Mouse (Mus musculus): ENCODE measurements around the gene Tedc1. TPM values are rescaled to one million over a fixed set of nuclear protein-coding genes. Genes with fewer than 3 reads are reported as not detected.

Gene Tedc1
- polyA plus RNA-seq, 1 experiment from 2014 or later = 32.9 TPM

DNA sequence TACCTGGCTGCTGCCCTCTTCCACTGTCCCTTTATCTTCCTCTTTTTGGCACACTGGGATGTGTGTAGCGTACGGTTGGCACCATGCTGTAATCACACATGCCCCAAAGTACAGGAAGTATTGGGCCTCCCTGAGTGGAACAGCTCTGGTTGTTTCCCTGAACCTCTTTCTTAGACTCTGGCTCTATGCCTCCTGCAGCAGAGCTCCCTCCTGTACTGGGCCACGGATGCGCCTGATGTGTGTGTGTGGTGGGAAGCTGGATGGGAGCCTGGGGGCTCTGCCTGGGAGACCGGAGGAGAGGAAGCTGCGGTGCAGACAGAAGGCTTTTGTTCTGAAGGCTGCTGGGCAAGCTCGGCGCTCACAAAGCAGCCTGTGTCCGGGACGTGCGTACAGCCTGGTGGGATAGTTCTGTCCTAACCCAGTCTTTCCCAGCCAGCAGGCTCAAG, 7.4 kb downstream of the Tedc1 start:
- no peak overlapping the region for H3K4me2 ChIP-seq (replicated peaks)
- 73% methylated on average over 11 of the region's 11 CpGs for WGBS
- H3K9me3 ChIP-seq = no peaks in the 10 kb centered on the region
- H3K36me3 ChIP-seq = peaks cover 24% of the 10 kb centered on the region
- ATAC-seq (ENCODE audit: low FRiP score, low read depth) = peak; percentile 60
- no peak overlapping the region for H3K9ac ChIP-seq
- H3K4me3 ChIP-seq = no peak overlapping the region
- peaks cover 5% of the 10 kb centered on the region; the same call in 1 of the 2 replicates for H3K4me1 ChIP-seq
- no peaks in the 10 kb centered on the region for H3K27me3 ChIP-seq (replicated peaks)
- H3K27ac ChIP-seq = no peak overlapping the region

DNA sequence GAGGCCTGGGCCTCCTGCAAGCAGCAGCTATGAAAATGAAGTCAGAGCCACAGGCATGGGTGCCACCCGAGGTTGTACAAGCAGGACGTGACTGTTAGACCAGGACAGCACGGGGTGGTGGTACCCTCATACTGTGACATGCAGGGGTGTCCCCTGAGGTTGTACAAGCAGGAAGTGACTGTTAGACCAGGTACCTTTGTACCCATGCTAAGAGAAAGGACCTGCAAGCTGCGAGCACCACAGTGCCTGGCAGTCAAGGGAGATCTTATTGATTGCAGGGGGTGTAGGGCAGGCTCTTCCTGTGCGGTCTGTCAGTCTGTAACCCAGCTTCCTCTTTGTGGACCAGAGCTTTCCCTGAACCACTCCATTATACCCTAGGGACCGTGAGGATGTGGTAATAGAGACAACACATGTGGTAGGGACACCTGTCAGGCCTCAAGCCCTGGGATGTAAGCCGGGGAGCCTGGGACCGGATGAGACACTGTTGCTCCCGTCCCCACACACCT, 11.9 kb downstream of the Tedc1 start:
- Histone ChIP-seq H3K4me3 (no peak overlapping the region), H3K4me2 (replicated peaks) (no peak overlapping the region), H3K4me1 (peaks cover 2% of the 10 kb centered on the region; the same call in 1 of the 2 replicates), H3K27ac (no peak overlapping the region), H3K27me3 (replicated peaks) (no peaks in the 10 kb centered on the region), H3K9me3 (no peaks in the 10 kb centered on the region), H3K36me3 (peaks cover 6% of the 10 kb centered on the region), H3K9ac (no peak overlapping the region)
- ATAC-seq (ENCODE audit: low FRiP score, low read depth) = no peak
- 84% methylated on average over 9 of the region's 9 CpGs for WGBS

DNA sequence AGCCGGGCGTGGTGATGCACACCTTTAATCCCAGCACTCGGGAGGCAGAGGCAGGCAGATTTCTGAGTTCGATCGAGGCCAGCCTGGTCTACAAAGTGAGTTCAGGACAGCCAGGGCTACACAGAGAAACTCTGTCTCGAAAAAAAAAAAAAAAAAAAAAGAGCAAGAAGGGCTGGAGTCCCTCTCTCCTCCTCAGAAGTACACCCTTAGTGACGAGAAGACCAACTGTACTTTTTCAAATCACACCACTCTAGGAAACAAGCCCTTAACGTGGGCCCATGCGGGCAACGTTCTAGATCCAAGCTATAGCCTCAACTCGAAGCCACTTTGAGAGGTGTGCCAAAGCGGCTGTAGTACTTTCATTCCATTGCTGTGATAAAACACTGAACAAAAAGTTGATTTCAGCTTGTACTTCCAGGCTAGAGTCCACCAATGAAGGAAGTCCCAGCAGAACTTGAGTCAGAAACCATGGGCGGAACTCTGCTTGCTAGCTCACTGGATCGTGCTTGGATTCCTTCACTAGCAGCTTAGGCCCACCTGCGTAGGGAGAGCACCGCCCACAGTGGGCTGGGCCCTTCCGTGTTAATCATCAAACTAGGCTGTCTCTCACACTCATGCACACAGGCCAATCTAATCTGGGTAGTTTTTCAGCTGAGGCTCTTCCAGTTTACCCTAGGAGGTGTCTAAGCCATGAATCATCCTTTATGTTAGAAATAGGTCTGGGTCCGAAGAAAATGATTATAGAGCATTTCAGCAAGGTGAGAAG, 20.9 kb downstream of the Tedc1 start:
- no peaks in the 10 kb centered on the region for H3K9me3 ChIP-seq
- no peak overlapping the region for H3K9ac ChIP-seq
- H3K4me3 ChIP-seq = no peak overlapping the region
- 88% methylated on average over 18 of the region's 18 CpGs for WGBS
- no peaks in the 10 kb centered on the region for H3K27me3 ChIP-seq (replicated peaks)
- H3K27ac ChIP-seq = no peak overlapping the region
- H3K36me3 ChIP-seq = no peaks in the 10 kb centered on the region
- ATAC-seq (ENCODE audit: low FRiP score, low read depth) = no peak
- no peaks in the 10 kb centered on the region for H3K4me1 ChIP-seq
- H3K4me2 ChIP-seq (replicated peaks) = no peak overlapping the region

DNA sequence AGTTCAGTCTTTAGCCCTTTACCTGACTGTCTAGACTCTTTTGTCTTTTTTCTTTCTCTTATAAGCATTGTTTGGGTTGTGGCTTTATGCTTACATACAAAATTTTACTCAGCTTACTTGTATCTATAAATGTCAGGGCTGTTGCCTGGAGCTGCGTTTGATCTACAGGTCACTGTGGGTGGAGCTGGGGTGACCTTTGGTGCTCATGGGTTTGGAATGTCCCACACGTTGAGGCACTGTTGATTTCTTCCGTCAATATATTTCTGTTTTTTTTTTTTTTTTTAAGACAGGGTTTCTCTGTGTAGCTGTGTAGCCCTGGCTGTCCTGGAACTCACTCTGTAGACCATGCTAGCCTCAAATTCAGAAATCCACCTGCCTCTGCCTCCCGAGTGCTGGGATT, 24.8 kb downstream of the Tedc1 start:
- ATAC-seq (ENCODE audit: low FRiP score, low read depth) = no peak
- 68% methylated on average over 4 of the region's 4 CpGs for WGBS
- Histone ChIP-seq H3K4me2 (replicated peaks) (no peak overlapping the region), H3K36me3 (no peaks in the 10 kb centered on the region), H3K9ac (no peak overlapping the region), H3K4me1 (peaks cover under 1% of the 10 kb centered on the region; the same call in 1 of the 2 replicates), H3K27me3 (replicated peaks) (peaks cover 4% of the 10 kb centered on the region; the same call in 1 of the 2 replicates), H3K4me3 (no peak overlapping the region), H3K9me3 (no peaks in the 10 kb centered on the region), H3K27ac (no peak overlapping the region)

DNA sequence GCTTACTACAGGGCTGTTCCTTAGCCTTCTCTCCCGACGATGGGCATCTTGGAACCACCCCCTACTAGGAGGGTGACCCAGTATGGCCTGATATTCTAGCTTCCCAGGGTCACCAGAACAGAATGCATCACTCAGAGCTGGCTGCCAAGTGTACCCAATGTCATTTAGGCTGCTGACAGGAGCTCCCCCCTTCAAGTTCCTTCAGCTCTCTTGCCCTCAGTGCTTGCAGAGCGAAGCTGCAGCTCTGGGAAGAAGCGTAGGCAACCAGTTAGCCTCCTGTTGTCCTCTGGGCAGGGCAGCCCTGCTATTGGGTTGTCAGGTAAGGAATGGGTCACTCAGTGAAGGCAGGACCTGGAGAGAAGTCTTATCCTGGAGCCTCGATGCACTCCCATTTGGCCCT, 28.7 kb downstream of the Tedc1 start:
- Histone ChIP-seq H3K36me3 (peaks cover 17% of the 10 kb centered on the region), H3K27ac (no peak overlapping the region), H3K9ac (no peak overlapping the region), H3K4me3 (no peak overlapping the region), H3K4me2 (replicated peaks) (no peak overlapping the region), H3K27me3 (replicated peaks) (peaks cover 4% of the 10 kb centered on the region; the same call in 1 of the 2 replicates), H3K9me3 (no peaks in the 10 kb centered on the region), H3K4me1 (peaks cover 20% of the 10 kb centered on the region)
- 69% methylated on average over 5 of the region's 5 CpGs for WGBS
- no peak for ATAC-seq (ENCODE audit: low FRiP score, low read depth)

DNA sequence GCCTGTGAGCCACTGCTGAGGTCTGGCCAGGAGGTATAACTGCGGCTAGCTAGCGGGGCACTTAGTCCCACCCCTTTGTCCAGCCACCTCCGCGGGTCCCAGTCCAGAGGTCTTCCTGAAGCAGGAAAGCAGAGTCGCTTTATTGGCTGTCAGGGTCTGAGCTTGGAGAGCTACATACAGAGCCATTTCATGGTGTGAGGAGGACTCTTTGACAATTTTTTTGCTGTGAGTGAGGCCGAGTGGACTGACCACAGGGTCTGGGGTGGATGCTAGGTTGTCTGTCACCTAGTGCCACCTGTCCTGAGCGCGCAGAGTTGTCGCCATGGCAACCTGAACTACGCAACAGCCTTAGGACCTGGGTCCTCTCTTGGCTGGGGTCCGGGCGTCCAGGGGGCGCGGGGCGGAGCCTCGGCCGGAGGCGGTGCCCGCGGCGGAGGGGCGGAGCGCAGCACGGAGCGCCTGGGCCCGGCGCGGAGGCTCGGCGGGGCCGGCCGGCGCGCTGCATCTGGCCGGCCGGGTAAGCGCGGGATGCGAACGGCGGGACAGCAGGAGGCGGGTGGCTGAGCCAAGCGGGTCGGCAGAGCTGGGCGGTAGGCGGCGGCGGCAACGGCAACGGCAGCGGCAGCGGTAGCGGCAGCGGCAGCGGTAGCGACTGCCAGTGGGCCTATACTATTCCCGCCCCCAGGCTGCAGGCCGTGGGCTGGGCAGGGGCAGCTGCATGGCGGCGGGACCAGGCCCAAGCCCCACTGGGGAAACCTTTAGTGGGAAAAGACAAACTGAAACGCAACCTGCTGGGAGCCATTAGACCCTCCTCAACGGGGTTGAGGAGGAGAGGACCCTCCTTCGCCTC, 29.4 kb downstream of the Tedc1 start, which contains the start of gene Tmem121:
TSS of gene Tmem121 (plus strand) at position 489 of the 850 bp plus-strand sequence.
- Histone ChIP-seq H3K4me3 (peak within 1 kb of the TSS; percentile 65), H3K27me3 (replicated peaks) (peaks cover 4% of the 10 kb centered on the region; the same call in 1 of the 2 replicates), H3K36me3 (peaks cover 24% of the 10 kb centered on the region), H3K4me1 (peaks cover 20% of the 10 kb centered on the region), H3K9ac (peak within 1 kb of the TSS; percentile 73), H3K27ac (no peak within 1 kb of the TSS), H3K4me2 (replicated peaks) (peak within 1 kb of the TSS; percentile 90), H3K9me3 (no peaks in the 10 kb centered on the region)
- 1% methylated on average over 63 of the region's 63 CpGs for WGBS
- peak; percentile 48 for ATAC-seq (ENCODE audit: low FRiP score, low read depth)

DNA sequence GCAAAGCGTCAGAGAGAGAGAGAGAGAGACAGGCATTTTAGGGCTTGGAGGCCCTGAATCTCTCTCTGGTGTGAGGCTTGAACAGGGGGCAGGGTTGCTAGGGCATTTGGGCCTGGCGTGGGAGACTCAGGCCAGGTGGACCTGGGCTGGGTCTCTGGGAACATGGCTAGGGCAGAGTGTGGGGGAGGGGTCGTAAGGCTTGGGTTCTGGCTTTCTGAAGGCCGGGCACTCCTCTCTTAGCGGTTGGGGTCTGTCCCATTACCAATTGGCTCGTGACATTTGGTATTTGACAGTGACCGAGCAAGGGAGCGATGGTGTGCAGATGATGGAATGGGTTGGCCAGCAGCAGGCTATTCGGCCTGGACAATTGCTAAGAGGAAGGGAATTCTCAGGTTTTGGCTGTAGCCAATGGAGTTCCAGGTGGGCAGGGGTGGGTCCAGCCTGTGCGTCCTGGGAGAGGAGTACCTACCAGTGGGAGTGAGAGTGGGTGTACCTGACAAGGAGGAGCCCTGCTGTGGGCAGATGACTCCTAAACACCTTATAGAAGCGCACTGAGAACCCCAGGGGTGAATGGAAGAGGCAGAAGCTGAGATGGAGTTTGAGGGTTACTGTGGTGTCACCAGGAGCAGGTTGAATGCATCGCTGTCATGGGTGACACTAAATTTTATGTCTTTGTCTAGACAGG, 30.2 kb downstream of the Tedc1 start:
- peak overlapping the region; percentile 90 for H3K4me2 ChIP-seq (replicated peaks)
- H3K9ac ChIP-seq = peak overlapping the region; percentile 73
- no peaks in the 10 kb centered on the region for H3K9me3 ChIP-seq
- WGBS = 36% methylated on average over 12 of the region's 12 CpGs
- peaks cover 20% of the 10 kb centered on the region for H3K4me1 ChIP-seq
- H3K36me3 ChIP-seq = peaks cover 25% of the 10 kb centered on the region
- no peak overlapping the region for H3K27ac ChIP-seq
- H3K27me3 ChIP-seq (replicated peaks) = peaks cover 4% of the 10 kb centered on the region; the same call in 1 of the 2 replicates
- peak overlapping the region; percentile 65 for H3K4me3 ChIP-seq
- peak; percentile 8; the same call in 1 of the 2 replicates for ATAC-seq (ENCODE audit: low FRiP score, low read depth)

DNA sequence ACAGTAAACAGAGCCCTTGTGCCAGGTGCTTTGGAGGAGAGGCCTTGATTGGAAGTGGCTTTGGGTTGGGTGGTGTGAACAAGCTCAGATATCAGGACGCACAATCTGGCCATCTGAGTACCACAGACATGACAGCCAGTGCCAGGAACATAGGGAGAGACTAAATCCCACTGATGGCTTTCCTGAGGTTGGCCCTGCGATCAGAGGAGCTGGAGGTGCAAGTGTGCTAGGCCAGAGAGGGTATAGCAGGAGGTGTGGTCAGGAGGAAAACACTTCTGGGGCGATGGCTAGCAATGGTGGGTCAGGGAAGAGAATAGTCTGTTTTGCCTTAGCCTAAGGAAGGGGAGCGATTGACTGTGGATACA, 30.8 kb downstream of the Tedc1 start:
- H3K4me1 ChIP-seq = peaks cover 20% of the 10 kb centered on the region
- H3K27ac ChIP-seq = no peak overlapping the region
- 59% methylated on average over 4 of the region's 4 CpGs for WGBS
- H3K36me3 ChIP-seq = peaks cover 25% of the 10 kb centered on the region
- peak overlapping the region; percentile 40; the same call in 1 of the 2 replicates for H3K4me3 ChIP-seq
- no peak for ATAC-seq (ENCODE audit: low FRiP score, low read depth)
- H3K9ac ChIP-seq = 0 out of 2 replicates have a peak overlapping the region, but pooled peaks have one; percentile 17
- peaks cover 4% of the 10 kb centered on the region; the same call in 1 of the 2 replicates for H3K27me3 ChIP-seq (replicated peaks)
- H3K4me2 ChIP-seq (replicated peaks) = peak overlapping the region; percentile 90
- H3K9me3 ChIP-seq = no peaks in the 10 kb centered on the region

DNA sequence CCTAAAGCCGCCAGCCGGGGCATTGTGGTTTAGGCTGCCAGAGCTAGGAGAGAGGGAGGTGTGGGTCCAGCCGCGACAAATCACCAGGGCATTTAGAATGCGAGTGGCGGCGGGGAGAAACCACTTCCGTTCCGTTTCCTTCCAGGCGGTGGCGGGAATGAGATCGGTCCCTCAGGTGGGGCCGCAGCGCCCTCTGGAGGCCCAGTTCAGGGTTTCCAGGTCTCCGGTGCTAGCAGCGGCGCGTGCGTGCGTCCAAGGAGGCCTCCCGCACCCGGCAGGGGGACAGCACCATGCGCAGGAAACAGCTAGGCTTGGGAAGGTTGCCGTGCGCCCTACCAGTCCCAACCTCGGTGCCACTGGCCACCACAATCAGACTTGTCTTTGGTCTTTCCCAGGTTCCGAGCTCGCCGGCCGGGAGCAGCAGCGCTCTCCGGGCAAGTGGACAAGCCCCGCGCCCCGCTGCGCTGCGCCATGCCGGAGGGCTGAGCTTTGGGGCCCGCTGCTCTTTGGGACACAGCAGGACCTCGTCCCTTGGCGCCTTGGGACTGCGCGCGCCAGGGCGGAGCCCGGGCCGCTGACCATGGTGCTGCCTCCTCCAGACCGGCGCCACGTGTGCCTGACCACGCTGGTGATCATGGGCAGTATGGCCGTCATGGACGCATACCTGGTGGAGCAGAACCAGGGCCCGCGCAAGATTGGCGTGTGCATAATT, 31.5 kb downstream of the Tedc1 start:
- peak overlapping the region; percentile 90 for H3K4me2 ChIP-seq (replicated peaks)
- H3K4me3 ChIP-seq = peak overlapping the region; percentile 40
- peaks cover 25% of the 10 kb centered on the region for H3K36me3 ChIP-seq
- peak; percentile 52 for ATAC-seq (ENCODE audit: low FRiP score, low read depth)
- H3K4me1 ChIP-seq = peaks cover 20% of the 10 kb centered on the region
- 5% methylated on average over 56 of the region's 56 CpGs for WGBS
- peak overlapping the region; percentile 55 for H3K9ac ChIP-seq
- H3K27me3 ChIP-seq (replicated peaks) = peaks cover 4% of the 10 kb centered on the region; the same call in 1 of the 2 replicates
- no peaks in the 10 kb centered on the region for H3K9me3 ChIP-seq
- H3K27ac ChIP-seq = no peak overlapping the region

DNA sequence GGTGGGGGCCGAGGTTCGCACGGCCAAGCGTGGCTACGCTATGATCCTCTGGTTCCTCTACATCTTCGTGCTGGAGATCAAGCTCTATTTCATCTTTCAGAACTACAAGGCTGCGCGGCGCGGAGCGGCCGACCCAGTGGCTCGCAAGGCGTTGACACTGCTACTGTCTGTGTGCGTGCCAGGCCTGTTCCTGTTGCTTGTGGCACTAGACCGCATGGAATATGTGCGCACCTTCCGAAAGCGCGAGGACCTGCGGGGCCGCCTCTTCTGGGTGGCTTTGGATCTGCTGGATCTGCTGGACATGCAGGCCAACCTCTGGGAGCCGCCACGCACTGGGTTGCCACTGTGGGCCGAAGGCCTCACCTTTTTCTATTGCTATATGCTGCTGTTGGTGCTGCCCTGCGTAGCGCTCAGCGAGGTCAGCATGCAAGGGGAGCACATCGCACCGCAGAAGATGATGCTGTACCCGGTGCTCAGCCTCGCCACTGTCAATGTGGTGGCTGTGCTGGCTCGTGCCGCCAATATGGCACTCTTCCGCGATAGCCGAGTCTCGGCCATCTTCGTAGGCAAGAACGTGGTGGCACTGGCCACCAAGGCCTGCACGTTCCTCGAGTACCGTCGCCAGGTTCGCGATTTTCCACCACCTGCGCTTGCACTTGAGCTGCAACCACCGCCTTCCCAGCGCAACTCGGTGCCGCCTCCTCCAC, 32.3 kb downstream of the Tedc1 start:
- Histone ChIP-seq H3K4me3 (no peak overlapping the region; the same call in 1 of the 2 replicates), H3K27ac (no peak overlapping the region), H3K9ac (no peak overlapping the region), H3K9me3 (no peaks in the 10 kb centered on the region), H3K4me1 (peaks cover 20% of the 10 kb centered on the region), H3K36me3 (peaks cover 25% of the 10 kb centered on the region), H3K4me2 (replicated peaks) (peak overlapping the region; percentile 90), H3K27me3 (replicated peaks) (peaks cover 4% of the 10 kb centered on the region; the same call in 1 of the 2 replicates)
- 92% methylated on average over 51 of the region's 51 CpGs for WGBS
- no peak for ATAC-seq (ENCODE audit: low FRiP score, low read depth)
